In genomic region chr14:56685426-56685825, GRCm38 (mm10) we compare ENCODE assay signal across 26 mouse cellular contexts. TPM values are rescaled to one million over a fixed set of nuclear protein-coding genes. Genes with fewer than 3 reads are reported as not detected.
DNase-seq lines count a peak whose midpoint lies in the region; ATAC-seq and TF ChIP-seq lines count a peak whose summit lies in the region.
"Had no signal": no experiment of that assay in that cellular context is flagged by ENCODE, and none has a peak within 500 bp of the region (broad histone marks: within the 10 kb centered on the region; RNA-seq: fewer than 3 reads in every experiment).

No protein-coding gene starts in this region.

- DNase-seq in embryo, embryonic 10 days (ENCODE audit: low spot score), result peak; percentile 51
- DNase-seq in embryo, embryonic 9.5 days (ENCODE audit: extremely low spot score), result no peak
- DNase-seq in kidney, postnatal 0 days (ENCODE audit: low spot score), result peak; percentile 42
- peak; percentile 21 for DNase-seq in adipocyte (ENCODE audit: low spot score)
- peak; percentile 56 for DNase-seq in mesoderm, embryonic 11.5 days (ENCODE audit: low read depth, low spot score)
- DNase-seq in spleen, postnatal 4 days (ENCODE audit: low spot score in 2 of 2), result no peak
- DNase-seq: adrenal gland, postnatal 25 days; cerebellum, adult 18-20 months; cerebellum, postnatal 10 days; gastrocnemius, adult 2 months; heart, postnatal 14 days; lung, embryonic 14.5 days; lung, postnatal 36 days; midbrain, embryonic 14.5 days; thymus, postnatal 25 days had no signal

- no peak overlapping the region for H3K9ac ChIP-seq in kidney, postnatal 0 days (ENCODE audit: low read depth, low read length)
- H3K9ac ChIP-seq in kidney, embryonic 16.5 days (replicated peaks; ENCODE audit: low read length), result no peak overlapping the region
- H3K9ac ChIP-seq: embryonic facial prominence, embryonic 12.5 days; forebrain, embryonic 15.5 days; hindbrain, embryonic 15.5 days; limb, embryonic 12.5 days; liver, embryonic 15.5 days; lung, embryonic 14.5 days had no signal

- H3K4me3 ChIP-seq in kidney, postnatal 0 days (replicated peaks; ENCODE audit: low read depth, low read length), result no peak overlapping the region
- no peak overlapping the region for H3K4me3 ChIP-seq in kidney, embryonic 16.5 days (ENCODE audit: low read length)
- H3K4me3 ChIP-seq: embryonic facial prominence, embryonic 12.5 days; forebrain, embryonic 15.5 days; gastrocnemius, adult 2 months; hindbrain, embryonic 10.5 days; hindbrain, embryonic 15.5 days; layer of hippocampus, adult 2 months; left cerebral cortex, adult 2 months; limb, embryonic 12.5 days; liver, embryonic 15.5 days had no signal

- no peaks in the 10 kb centered on the region for H3K27me3 ChIP-seq in kidney, postnatal 0 days (ENCODE audit: insufficient read depth, low read length)
- no peaks in the 10 kb centered on the region for H3K27me3 ChIP-seq in kidney, embryonic 16.5 days (ENCODE audit: insufficient read depth, low read length)
- H3K27me3 ChIP-seq: embryonic facial prominence, embryonic 12.5 days; forebrain, embryonic 15.5 days; hindbrain, embryonic 15.5 days; limb, embryonic 12.5 days; liver, embryonic 15.5 days; Patski had no signal

- 18% methylated on average over 1 of the region's 1 CpGs for WGBS in kidney, postnatal 0 days
- WGBS in kidney, embryonic 16.5 days, result 3% methylated on average over 1 of the region's 1 CpGs

- TF ChIP-seq CTCF in kidney, postnatal 0 days (IDR thresholded peaks at IDR 0.05; ENCODE audit: low read depth), result no peak

- no peak overlapping the region for H3K4me2 ChIP-seq in kidney, postnatal 0 days (ENCODE audit: low read length)
- no peak overlapping the region for H3K4me2 ChIP-seq in kidney, embryonic 16.5 days (replicated peaks; ENCODE audit: low read depth, low read length)
- H3K4me2 ChIP-seq: embryonic facial prominence, embryonic 12.5 days; forebrain, embryonic 15.5 days; hindbrain, embryonic 15.5 days; limb, embryonic 12.5 days; liver, embryonic 15.5 days; lung, embryonic 14.5 days had no signal

- H3K9me3 ChIP-seq in kidney, postnatal 0 days (replicated peaks; ENCODE audit: low read length), result no peaks in the 10 kb centered on the region
- H3K9me3 ChIP-seq in kidney, embryonic 16.5 days (ENCODE audit: low read length), result no peaks in the 10 kb centered on the region
- H3K9me3 ChIP-seq: embryonic facial prominence, embryonic 12.5 days; forebrain, embryonic 15.5 days; hindbrain, embryonic 10.5 days; hindbrain, embryonic 15.5 days; limb, embryonic 12.5 days; liver, embryonic 15.5 days had no signal

- no peaks in the 10 kb centered on the region for H3K4me1 ChIP-seq in kidney, postnatal 0 days (replicated peaks; ENCODE audit: insufficient read depth, low read length)
- no peaks in the 10 kb centered on the region for H3K4me1 ChIP-seq in kidney, embryonic 16.5 days (ENCODE audit: insufficient read depth, low read length)
- H3K4me1 ChIP-seq: embryonic facial prominence, embryonic 12.5 days; forebrain, embryonic 15.5 days; hindbrain, embryonic 10.5 days; hindbrain, embryonic 15.5 days; limb, embryonic 12.5 days; liver, embryonic 15.5 days had no signal

- no peak for ATAC-seq in kidney, postnatal 0 days (replicated peaks; ENCODE audit: low FRiP score, low read depth)
- no peak for ATAC-seq in kidney, embryonic 16.5 days (ENCODE audit: low FRiP score, low TSS enrichment)
- ATAC-seq: forebrain, embryonic 15.5 days; inflammation-experienced regulatory T-cells, adult 6 months; Patski had no signal

- H3K36me3 ChIP-seq in kidney, postnatal 0 days (ENCODE audit: insufficient read depth, low read length), result peaks cover 43% of the 10 kb centered on the region
- peaks cover 47% of the 10 kb centered on the region for H3K36me3 ChIP-seq in kidney, embryonic 16.5 days (ENCODE audit: insufficient read depth, low read length)

- H3K27ac ChIP-seq in kidney, postnatal 0 days, result no peak overlapping the region
- H3K27ac ChIP-seq in kidney, embryonic 16.5 days (ENCODE audit: low read length), result no peak overlapping the region
- H3K27ac ChIP-seq: embryonic facial prominence, embryonic 12.5 days; forebrain, embryonic 15.5 days; gastrocnemius, adult 2 months; hindbrain, embryonic 10.5 days; hindbrain, embryonic 15.5 days; layer of hippocampus, adult 2 months; left cerebral cortex, adult 2 months; limb, embryonic 12.5 days; liver, embryonic 15.5 days had no signal

RNA-seq across cellular contexts. Expression of gene Mphosph8, which starts 17.4 kb away (rescaled TPM):
- polyA plus RNA-seq in kidney, postnatal 0 days (2015; fragmentation: Nextera tagmentation; extraction: Ambion mirVana), result 28.8 and 32.0 TPM in 2 replicates
- 25.7 and 30.2 TPM in 2 replicates for polyA plus RNA-seq in kidney, embryonic 16.5 days (2015; fragmentation: Nextera tagmentation; extraction: Ambion mirVana)

Comparison
In these comparisons a context has a peak if more than half of its experiments do, and no peak if none do; other contexts are left out.
1. DNase-seq: peak in embryo, embryonic 10 days (single experiment), kidney, postnatal 0 days (single experiment), adipocyte (single experiment) and mesoderm, embryonic 11.5 days (single experiment); none in embryo, embryonic 9.5 days (single experiment) and spleen, postnatal 4 days (0 of 2).